Mouse (Mus musculus) midbrain, postnatal 0 days (tissue): ENCODE results near the gene Syt7. TPM values are rescaled to one million over a fixed set of nuclear protein-coding genes. Genes with fewer than 3 reads are reported as not detected.

Source experiments
- ATAC-seq: fragments of 200-750 bp; cut with Nextera tagmentation; 2 replicates; pipeline ENCODE4 v1.8.0; 2017; ENCODE audit warnings: moderate number of reproducible peaks, mild to moderate bottlenecking, moderate TSS enrichment, moderate library complexity; ENCODE audit not compliant: low FRiP score
- DNase-seq: peaks from one replicate; pipeline ENCODE4 v3.0.0-alpha.2; 2015; ENCODE audit warnings: low spot score
- H3K27ac ChIP-seq: fragments of 300-500 bp; sonication (generic); 2 replicates; pipeline ENCODE4 v1.5.1; 2014; ENCODE audit warnings: low read depth, mild to moderate bottlenecking, low read length, mixed read lengths
- H3K27me3 ChIP-seq: fragments of 300-500 bp; sonication (generic); 2 replicates; pipeline ENCODE4 v1.6.1; 2014; ENCODE audit warnings: low read length, control low read depth, mixed read lengths; ENCODE audit not compliant: insufficient read depth
- H3K36me3 ChIP-seq: fragments of 300-500 bp; sonication (generic); 2 replicates; pipeline ENCODE4 v1.6.1; 2014; ENCODE audit warnings: low read length, control low read depth, mixed read lengths; ENCODE audit not compliant: insufficient read depth
- H3K4me1 ChIP-seq: fragments of 300-500 bp; sonication (generic); 2 replicates; pipeline ENCODE4 v1.6.1; 2014; ENCODE audit warnings: mild to moderate bottlenecking, control low read depth, antibody characterized with exemption, low read length, mixed read lengths; ENCODE audit not compliant: insufficient read depth
- H3K4me2 ChIP-seq: fragments of 300-500 bp; sonication (generic); 2 replicates; pipeline ENCODE4 v1.6.1; 2014; ENCODE audit warnings: low read depth, mild to moderate bottlenecking, low read length, mixed read lengths; ENCODE audit not compliant: poor library complexity, severe bottlenecking
- H3K4me3 ChIP-seq: fragments of 300-500 bp; sonication (generic); 2 replicates; pipeline ENCODE4 v1.5.1; 2014; ENCODE audit warnings: low read depth, mild to moderate bottlenecking, low read length, moderate library complexity
- H3K9ac ChIP-seq: fragments of 300-500 bp; sonication (generic); replicated peaks from 2 replicates; pipeline ENCODE4 v1.6.1; 2014; ENCODE audit warnings: mild to moderate bottlenecking, low read length, moderate library complexity, mixed read lengths; ENCODE audit not compliant: poor library complexity, severe bottlenecking
- H3K9me3 ChIP-seq: fragments of 300-500 bp; sonication (generic); 2 replicates; pipeline ENCODE4 v1.6.1; 2016; ENCODE audit warnings: low read length, control low read depth
- CTCF ChIP-seq: IDR thresholded peaks from 2 replicates; pipeline ENCODE4 v1.5.1; 2016; ENCODE audit warnings: antibody characterized with exemption, mild to moderate bottlenecking
- WGBS: fragments of 180-500 bp; shearing (Covaris S2); extraction: QIAGEN DNeasy Blood & Tissue Kit; methylation state at CpG from one replicate; pipeline ENCODE4 v1.1.7; 2014; 5-methylcytosine and 5-hydroxymethylcytosine counted together
- polyA plus RNA-seq: library from polyadenylated mRNA; unstranded; fragments of >200 nt; fragmentation: Nextera tagmentation; extraction: Ambion mirVana; gene quantifications from 2 replicates; pipeline ENCODE4 v1.2.1, GENCODE M21; 2015
- total RNA-seq: library from RNA; depleted of rRNA; stranded (reverse); fragments of >200 nt; gene quantifications from 2 replicates; pipeline ENCODE4 v1.2.3, GENCODE M21; 2014

Gene Syt7
- total and polyA plus RNA-seq, 2 experiments from 2014 or later = 19.0 to 140 TPM

DNA sequence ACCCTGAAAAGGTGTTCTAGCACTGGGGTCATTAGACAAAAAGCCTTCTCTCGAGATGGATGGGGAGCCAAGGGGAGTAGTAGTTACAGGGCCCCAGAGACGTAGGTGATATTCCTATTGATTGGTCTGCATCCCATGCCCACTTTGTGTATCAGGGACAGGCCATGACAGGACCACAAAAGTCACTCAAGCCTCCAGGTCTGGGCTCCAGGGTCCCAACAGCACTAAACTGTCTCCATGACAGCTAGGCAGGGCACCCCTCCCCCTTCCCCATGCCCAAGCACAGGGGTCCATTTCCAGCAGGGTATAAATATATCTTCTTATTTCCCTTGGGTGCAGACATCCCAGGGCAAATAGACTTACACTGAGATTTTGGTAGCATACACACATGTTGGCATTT lies 8.1 kb downstream of the Syt7 start:
- H3K36me3 ChIP-seq = no peaks in the 10 kb centered on the region; the same call in 1 of the 2 replicates
- no peaks in the 10 kb centered on the region for H3K27me3 ChIP-seq
- no peak overlapping the region for H3K9ac ChIP-seq
- H3K4me2 ChIP-seq = no peak overlapping the region
- ATAC-seq (no peak), DNase-seq (no peak)
- 75% methylated on average over 2 of the region's 2 CpGs for WGBS
- no peak overlapping the region for H3K27ac ChIP-seq
- TF ChIP-seq CTCF = no peak
- no peaks in the 10 kb centered on the region for H3K9me3 ChIP-seq
- H3K4me3 ChIP-seq = no peak overlapping the region
- H3K4me1 ChIP-seq = peaks cover 11% of the 10 kb centered on the region

GRCm38 (mm10) chr19:10397479-10398153 lies 8.7 kb downstream of the Syt7 start:
- TF ChIP-seq CTCF = no peak
- no peak for ATAC-seq
- Histone ChIP-seq H3K9me3 (no peaks in the 10 kb centered on the region), H3K4me3 (no peak overlapping the region), H3K4me1 (peaks cover 10% of the 10 kb centered on the region; the same call in 1 of the 2 replicates), H3K27me3 (no peaks in the 10 kb centered on the region), H3K4me2 (no peak overlapping the region), H3K36me3 (no peaks in the 10 kb centered on the region; the same call in 1 of the 2 replicates), H3K9ac (no peak overlapping the region), H3K27ac (no peak overlapping the region)
- DNase-seq = no peak
- WGBS = 40% methylated on average over 8 of the region's 8 CpGs

DNA sequence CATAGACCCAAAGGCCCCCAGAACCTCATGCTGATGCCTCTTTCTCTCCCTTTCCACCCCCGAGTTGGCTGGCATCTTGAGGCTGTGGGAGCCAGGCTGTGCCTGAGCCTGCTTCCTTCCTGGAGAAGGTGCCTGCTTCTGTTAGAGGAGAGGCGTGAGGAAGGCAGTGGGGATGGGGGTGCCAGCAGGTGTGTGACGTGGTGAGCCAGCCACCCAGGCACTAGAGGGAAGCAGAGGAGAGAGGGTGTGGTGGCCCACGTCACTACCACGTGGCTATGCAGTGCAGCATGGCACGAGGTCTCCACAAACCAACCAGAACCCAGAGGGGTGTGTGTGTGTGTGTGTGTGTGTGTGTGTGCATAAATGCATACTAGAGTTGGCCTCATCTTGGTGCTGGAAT lies 9.4 kb downstream of the Syt7 start:
- H3K4me2 ChIP-seq = no peak overlapping the region
- ATAC-seq = no peak
- H3K4me1 ChIP-seq = peaks cover 9% of the 10 kb centered on the region; the same call in 1 of the 2 replicates
- H3K9me3 ChIP-seq = no peaks in the 10 kb centered on the region
- 77% methylated on average over 6 of the region's 6 CpGs for WGBS
- H3K27ac ChIP-seq = no peak overlapping the region
- H3K4me3 ChIP-seq = no peak overlapping the region
- no peak for TF ChIP-seq CTCF
- H3K9ac ChIP-seq = no peak overlapping the region
- H3K36me3 ChIP-seq = no peaks in the 10 kb centered on the region; the same call in 1 of the 2 replicates
- no peaks in the 10 kb centered on the region for H3K27me3 ChIP-seq
- no peak for DNase-seq

GRCm38 (mm10) chr19:10402771-10403494 lies 14.0 kb downstream of the Syt7 start:
- Histone ChIP-seq H3K4me2 (no peak overlapping the region), H3K4me3 (no peak overlapping the region), H3K36me3 (no peaks in the 10 kb centered on the region; the same call in 1 of the 2 replicates), H3K27ac (no peak overlapping the region), H3K9me3 (no peaks in the 10 kb centered on the region), H3K4me1 (no peaks in the 10 kb centered on the region), H3K27me3 (no peaks in the 10 kb centered on the region), H3K9ac (no peak overlapping the region)
- ATAC-seq (0 out of 2 replicates have a peak, but pooled peaks have one; percentile 14), DNase-seq (peak; percentile 22)
- WGBS = 38% methylated on average over 16 of the region's 16 CpGs
- TF ChIP-seq CTCF = peak; percentile 69

DNA sequence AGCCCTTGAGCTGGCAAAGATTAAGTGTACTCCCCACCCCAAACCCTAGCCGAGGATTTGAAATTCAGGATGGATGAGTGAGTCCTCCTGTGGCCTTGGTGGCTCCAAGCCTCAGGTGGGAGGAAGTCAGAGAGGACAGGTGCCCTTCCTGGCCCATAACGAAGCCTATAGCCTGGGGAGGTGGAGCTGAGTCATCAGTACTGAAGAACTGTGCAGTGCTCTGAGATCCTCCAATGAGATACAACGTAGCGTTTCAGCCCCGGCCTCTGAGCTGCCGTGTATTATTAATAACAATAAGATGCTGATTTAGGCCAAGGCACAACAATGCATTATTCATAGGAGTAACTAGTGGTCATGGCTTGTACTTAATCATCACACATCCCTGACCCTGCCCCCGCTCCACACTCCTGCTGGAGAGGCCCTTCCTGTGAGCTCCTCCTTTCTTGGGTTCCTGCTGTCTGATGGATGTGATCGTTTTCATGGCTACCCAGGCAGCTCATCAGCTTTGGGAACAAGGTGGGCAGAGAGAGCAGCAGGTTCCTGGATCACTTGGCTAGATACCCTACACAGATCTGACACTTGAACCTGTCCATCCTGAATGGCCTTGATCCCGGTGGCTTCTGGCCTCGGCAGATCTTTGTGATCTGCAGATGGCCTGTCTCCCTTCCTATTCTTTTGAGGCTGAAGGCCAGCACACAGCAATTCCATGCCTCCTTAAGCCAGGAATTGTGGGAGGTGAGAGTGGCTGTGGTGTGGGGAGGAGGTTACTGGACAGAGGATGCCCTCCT lies 14.9 kb downstream of the Syt7 start:
- H3K4me3 ChIP-seq = no peak overlapping the region
- peak; percentile 19 for DNase-seq
- WGBS = 50% methylated on average over 10 of the region's 10 CpGs
- H3K4me1 ChIP-seq = no peaks in the 10 kb centered on the region
- ATAC-seq = no peak
- H3K9me3 ChIP-seq = no peaks in the 10 kb centered on the region
- H3K27ac ChIP-seq = peak overlapping the region; percentile 14; the same call in 1 of the 2 replicates
- H3K9ac ChIP-seq = no peak overlapping the region
- H3K4me2 ChIP-seq = no peak overlapping the region
- no peaks in the 10 kb centered on the region for H3K27me3 ChIP-seq
- H3K36me3 ChIP-seq = no peaks in the 10 kb centered on the region; the same call in 1 of the 2 replicates
- no peak for TF ChIP-seq CTCF
